Mouse (Mus musculus) intestine, embryonic 14.5 days (tissue): ENCODE measurements around the gene 4930467E23Rik. TPM values are rescaled to one million over a fixed set of nuclear protein-coding genes. Genes with fewer than 3 reads are reported as not detected.
A peak's percentile ranks its signal among the peaks of the same experiment; 100 is the strongest.
"Not testable (repeated sequence)": the region's sequence is repeated elsewhere in the genome, so short reads cannot be mapped to it uniquely, and the experiment has no call there.

ENCODE experiments used
- ATAC-seq: fragments of 200-750 bp; cut with Nextera tagmentation; replicated peaks from 2 replicates; pipeline ENCODE4 v1.8.0; 2017; ENCODE audit warnings: low read depth, moderate number of reproducible peaks, moderate TSS enrichment, moderate library complexity; ENCODE audit not compliant: low FRiP score, low TSS enrichment
- DNase-seq: peaks from one replicate; pipeline ENCODE4 v3.0.0-alpha.2; 2018; ENCODE audit warnings: low spot score
- H3K27ac ChIP-seq: fragments of 300-500 bp; sonication (generic); 2 replicates; pipeline ENCODE4 v1.5.1; 2014; ENCODE audit warnings: low read depth, mild to moderate bottlenecking, control low read depth
- H3K27me3 ChIP-seq: fragments of 300-500 bp; sonication (generic); replicated peaks from 2 replicates; pipeline ENCODE4 v1.6.1; 2014; ENCODE audit warnings: low read length, control low read depth; ENCODE audit not compliant: control insufficient read depth, insufficient read depth
- H3K36me3 ChIP-seq: fragments of 300-500 bp; sonication (generic); 2 replicates; pipeline ENCODE4 v1.6.1; 2014; ENCODE audit warnings: low read length, control low read depth; ENCODE audit not compliant: control insufficient read depth, insufficient read depth
- H3K4me1 ChIP-seq: fragments of 300-500 bp; sonication (generic); replicated peaks from 2 replicates; pipeline ENCODE4 v1.6.1; 2014; ENCODE audit warnings: low read length, control low read depth, mixed read lengths; ENCODE audit not compliant: control insufficient read depth, insufficient read depth
- H3K4me2 ChIP-seq: fragments of 300-500 bp; sonication (generic); 2 replicates; pipeline ENCODE4 v1.6.1; 2014; ENCODE audit warnings: low read length
- H3K4me3 ChIP-seq: fragments of 300-500 bp; sonication (generic); 2 replicates; pipeline ENCODE4 v1.5.1; 2014; ENCODE audit warnings: low read depth, low read length, control low read depth, mixed read lengths
- H3K9ac ChIP-seq: fragments of 300-500 bp; sonication (generic); 2 replicates; pipeline ENCODE4 v1.6.1; 2014; ENCODE audit warnings: mild to moderate bottlenecking, low read length
- H3K9me3 ChIP-seq: fragments of 300-500 bp; sonication (generic); 2 replicates; pipeline ENCODE4 v1.6.1; 2016; ENCODE audit warnings: low read length, control low read depth; ENCODE audit not compliant: control insufficient read depth
- WGBS: fragments of 180-500 bp; shearing (Covaris S2); extraction: QIAGEN DNeasy Blood & Tissue Kit; methylation state at CpG from one replicate; pipeline ENCODE4 v1.1.7; 2014; 5-methylcytosine and 5-hydroxymethylcytosine counted together
- polyA plus RNA-seq: library from polyadenylated mRNA; unstranded; fragments of >200 nt; fragmentation: Nextera tagmentation; extraction: Ambion mirVana; gene quantifications from 2 replicates; pipeline ENCODE4 v1.2.1, GENCODE M21; 2014

4930467E23Rik gene
- polyA plus RNA-seq, 1 experiment from 2014 or later = 0.42 TPM

- not testable (repeated sequence) for H3K9me3 ChIP-seq, ATAC-seq, DNase-seq, H3K4me1 ChIP-seq, H3K4me2 ChIP-seq, H3K36me3 ChIP-seq, H3K27ac ChIP-seq, H3K4me3 ChIP-seq, H3K9ac ChIP-seq, H3K27me3 ChIP-seq
- WGBS = 84% methylated on average over 3 of the region's 3 CpGs
Measured at GRCm38 (mm10) chr8:19782736-19783135, 53.4 kb downstream of the 4930467E23Rik start.

DNA sequence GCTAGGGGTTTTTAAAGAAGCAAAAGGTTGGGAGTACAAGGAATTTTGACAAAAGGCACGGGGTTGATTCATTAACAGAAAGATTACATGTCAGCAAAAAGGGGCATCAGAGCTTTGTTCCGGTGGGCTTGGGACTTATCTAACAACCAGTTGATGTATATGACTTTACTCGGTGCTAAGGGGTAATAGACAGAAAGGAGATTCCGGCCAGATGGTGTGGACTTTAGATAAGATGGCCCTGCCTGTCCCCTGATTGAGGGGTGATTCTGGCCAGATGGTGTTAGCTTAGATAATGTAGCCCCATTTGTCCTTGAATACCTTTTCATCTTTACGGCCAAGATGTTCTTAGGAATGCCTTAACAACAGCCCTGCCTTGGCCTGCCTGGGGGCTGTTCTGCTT, 54.5 kb downstream of the 4930467E23Rik start:
- not testable (repeated sequence) for H3K27me3 ChIP-seq, ATAC-seq
- WGBS = no CpG with 5 or more reads among the region's 5 CpGs

GRCm38 (mm10) chr8:19784554-19785364, 55.4 kb downstream of the 4930467E23Rik start:
- H3K4me1 ChIP-seq, H3K27me3 ChIP-seq, H3K9me3 ChIP-seq, H3K36me3 ChIP-seq: not testable (repeated sequence)
- H3K9ac ChIP-seq = peak overlapping the region; percentile 90
- DNase-seq = peak; percentile 97
- H3K27ac ChIP-seq = peak overlapping the region; percentile 82
- peak overlapping the region; percentile 62 for H3K4me3 ChIP-seq
- peak overlapping the region; percentile 37 for H3K4me2 ChIP-seq
- ATAC-seq = peak; percentile 100
- WGBS = 9% methylated on average over 66 of the region's 71 CpGs

More for the DNA sequence above, 54.5 kb downstream of the 4930467E23Rik start:
- H3K27ac ChIP-seq, H3K9me3 ChIP-seq, H3K36me3 ChIP-seq, DNase-seq, H3K4me3 ChIP-seq, H3K4me2 ChIP-seq, H3K4me1 ChIP-seq, H3K9ac ChIP-seq: not testable (repeated sequence)

- 80% methylated on average over 7 of the region's 7 CpGs for WGBS
Measured at GRCm38 (mm10) chr8:19792696-19793095, 63.3 kb downstream of the 4930467E23Rik start.

More at GRCm38 (mm10) chr8:19792696-19793095, 63.3 kb downstream of the 4930467E23Rik start:
- not testable (repeated sequence) for DNase-seq, H3K4me3 ChIP-seq, H3K9me3 ChIP-seq, H3K27ac ChIP-seq, H3K4me1 ChIP-seq, H3K4me2 ChIP-seq, H3K36me3 ChIP-seq, ATAC-seq, H3K27me3 ChIP-seq, H3K9ac ChIP-seq

Other genes starting within 250 kb of the 4930467E23Rik start
- gene Defb7, start 234.5 kb upstream of the 4930467E23Rik start, polyA plus RNA-seq = not detected in 2 replicates
- gene Gm31371, start 173.8 kb downstream of the 4930467E23Rik start, polyA plus RNA-seq = 0.15 and 0.16 TPM in 2 replicates